Mouse (Mus musculus) forebrain, postnatal 0 days (tissue): ENCODE measurements at regions not wholly inside any gene's neighbourhood (a gene's known extent, or its start where the extent isn't known, plus 50 kb on each side); places are given as distances from the start of the nearest gene placed in this dataset.

Source experiments
- ATAC-seq: fragments of 200-750 bp; cut with Nextera tagmentation; 2 replicates; pipeline ENCODE4 v1.8.0; 2017; ENCODE audit warnings: mild to moderate bottlenecking, moderate library complexity
- DNase-seq: peaks from one replicate; pipeline ENCODE4 v3.0.0-alpha.2; 2015
- H3K27ac ChIP-seq: fragments of 300-500 bp; sonication (generic); 2 replicates; pipeline ENCODE4 v1.5.1; 2014; ENCODE audit warnings: low read depth, mild to moderate bottlenecking, antibody characterized with exemption, low read length, moderate library complexity, mixed read lengths
- H3K27me3 ChIP-seq: fragments of 300-500 bp; sonication (generic); 2 replicates; pipeline ENCODE4 v1.6.1; 2014; ENCODE audit warnings: mild to moderate bottlenecking, low read length, mixed read lengths; ENCODE audit not compliant: insufficient read depth
- H3K36me3 ChIP-seq: fragments of 300-500 bp; sonication (generic); 2 replicates; pipeline ENCODE4 v1.6.1; 2014; ENCODE audit warnings: mild to moderate bottlenecking, moderate library complexity; ENCODE audit not compliant: insufficient read depth
- H3K4me1 ChIP-seq: fragments of 300-500 bp; sonication (generic); 2 replicates; pipeline ENCODE4 v1.6.1; 2014; ENCODE audit warnings: antibody characterized with exemption; ENCODE audit not compliant: insufficient read depth
- H3K4me2 ChIP-seq: fragments of 300-500 bp; sonication (generic); 2 replicates; pipeline ENCODE4 v1.6.1; 2014; ENCODE audit warnings: low read depth, mild to moderate bottlenecking, moderate library complexity
- H3K4me3 ChIP-seq: fragments of 300-500 bp; sonication (generic); 2 replicates; pipeline ENCODE4 v1.5.1; 2014; ENCODE audit warnings: low read depth, low read length, mixed read lengths
- H3K9ac ChIP-seq: fragments of 300-500 bp; sonication (generic); 2 replicates; pipeline ENCODE4 v1.6.1; 2014; ENCODE audit warnings: mild to moderate bottlenecking
- H3K9me3 ChIP-seq: fragments of 300-500 bp; sonication (generic); 2 replicates; pipeline ENCODE4 v1.6.1; 2016; ENCODE audit warnings: low read length
- CTCF ChIP-seq: sonication (generic); IDR thresholded peaks from 2 replicates; pipeline ENCODE4 v1.5.1; 2016; ENCODE audit warnings: antibody characterized with exemption, control low read depth, low read depth
- WGBS: fragments of 180-500 bp; shearing (Covaris S2); extraction: QIAGEN DNeasy Blood & Tissue Kit; methylation state at CpG from one replicate; pipeline ENCODE4 v1.1.7; 2014; 5-methylcytosine and 5-hydroxymethylcytosine counted together

DNA sequence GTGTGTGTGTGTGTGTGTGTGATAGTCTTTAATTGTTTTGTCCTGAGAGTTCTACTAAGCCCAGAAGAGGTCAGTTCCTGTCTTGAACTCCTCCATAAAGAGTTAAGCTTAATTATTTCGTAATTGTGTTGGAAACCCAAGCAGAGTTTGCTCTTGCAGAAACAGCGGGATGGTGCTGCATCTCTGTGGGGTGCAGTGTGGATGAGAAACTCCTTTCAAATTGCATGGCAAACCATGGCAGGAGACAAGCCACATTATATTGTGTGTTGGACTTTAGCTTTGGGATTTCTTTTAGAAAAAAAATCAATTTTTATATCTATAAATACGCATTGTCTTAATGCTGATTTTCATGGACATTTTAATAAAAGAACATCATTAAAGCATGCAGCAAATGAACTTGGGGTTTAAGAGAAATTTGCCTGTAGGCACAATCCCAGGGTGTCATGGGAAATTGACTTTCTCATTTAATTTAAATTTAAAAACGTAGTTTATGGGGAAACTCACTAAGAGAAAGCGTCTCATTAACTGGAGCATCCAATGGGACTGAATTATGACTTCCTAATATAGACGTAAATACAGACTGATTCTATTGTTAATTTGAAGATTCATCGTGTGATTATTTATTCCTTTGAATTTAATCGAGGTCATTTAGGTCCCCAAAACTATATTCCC lies 61.4 kb upstream of the Olfr275 start:
- ATAC-seq, result no peak
- no peaks in the 10 kb centered on the region for H3K9me3 ChIP-seq
- DNase-seq, result no peak
- no peak overlapping the region for H3K4me3 ChIP-seq
- no peaks in the 10 kb centered on the region for H3K27me3 ChIP-seq
- H3K4me1 ChIP-seq, result no peaks in the 10 kb centered on the region
- 54% methylated on average over 8 of the region's 8 CpGs for whole genome bisulfite sequencing
- no peak overlapping the region for H3K4me2 ChIP-seq
- H3K27ac ChIP-seq, result no peak overlapping the region
- no peaks in the 10 kb centered on the region for H3K36me3 ChIP-seq
- TF ChIP-seq CTCF, result no peak
- H3K9ac ChIP-seq, result no peak overlapping the region
